Mouse (Mus musculus) midbrain, embryonic 11.5 days (tissue): ENCODE data around the gene Fam129c. TPM values are rescaled to one million over a fixed set of nuclear protein-coding genes. Genes with fewer than 3 reads are reported as not detected.

Experiments
- ATAC-seq: fragments of 200-750 bp; cut with Nextera tagmentation; 2 replicates; pipeline ENCODE4 v1.8.0; 2017; ENCODE audit warnings: moderate TSS enrichment, moderate library complexity; ENCODE audit not compliant: low FRiP score
- DNase-seq: peaks from one replicate; pipeline ENCODE4 v3.0.0; 2015; ENCODE audit warnings: low spot score; ENCODE audit errors: missing footprints
- H3K27ac ChIP-seq: fragments of 300-500 bp; sonication (generic); 2 replicates; pipeline ENCODE4 v1.5.1; 2014; ENCODE audit warnings: low read depth, low read length
- H3K27me3 ChIP-seq: fragments of 300-500 bp; sonication (generic); 2 replicates; pipeline ENCODE4 v1.6.1; 2014; ENCODE audit warnings: mild to moderate bottlenecking, low read length, moderate library complexity, mixed read lengths; ENCODE audit not compliant: control insufficient read depth, insufficient read depth
- H3K36me3 ChIP-seq: fragments of 300-500 bp; sonication (generic); 2 replicates; pipeline ENCODE4 v1.6.1; 2014; ENCODE audit warnings: mild to moderate bottlenecking, low read length, moderate library complexity, mixed read lengths; ENCODE audit not compliant: control insufficient read depth, insufficient read depth
- H3K4me1 ChIP-seq: fragments of 300-500 bp; sonication (generic); 2 replicates; pipeline ENCODE4 v1.6.1; 2014; ENCODE audit warnings: low read length; ENCODE audit not compliant: control insufficient read depth, insufficient read depth
- H3K4me2 ChIP-seq: fragments of 300-500 bp; sonication (generic); 2 replicates; pipeline ENCODE4 v1.6.1; 2014; ENCODE audit warnings: mild to moderate bottlenecking, moderate library complexity
- H3K4me3 ChIP-seq: fragments of 300-500 bp; sonication (generic); 2 replicates; pipeline ENCODE4 v1.5.1; 2014; ENCODE audit warnings: low read depth, low read length
- H3K9ac ChIP-seq: fragments of 300-500 bp; sonication (generic); 2 replicates; pipeline ENCODE4 v1.6.1; 2014; ENCODE audit warnings: low read length
- H3K9me3 ChIP-seq: fragments of 300-500 bp; sonication (generic); 2 replicates; pipeline ENCODE4 v1.6.1; 2016; ENCODE audit warnings: low read length; ENCODE audit not compliant: control insufficient read depth
- WGBS: fragments of 180-500 bp; shearing (Covaris S2); extraction: QIAGEN DNeasy Blood & Tissue Kit; methylation state at CpG from one replicate; pipeline ENCODE4 v1.1.7; 2014; 5-methylcytosine and 5-hydroxymethylcytosine counted together
- polyA plus RNA-seq: library from polyadenylated mRNA; unstranded; fragments of >200 nt; fragmentation: Nextera tagmentation; extraction: Ambion mirVana; gene quantifications from 2 replicates; pipeline ENCODE4 v1.2.1, GENCODE M21; 2014

Fam129c gene
- polyA plus RNA-seq, 1 experiment from 2014 or later, result 3.6 TPM

- 81% methylated on average over 2 of the region's 2 CpGs for WGBS
- Histone ChIP-seq H3K9ac (no peak overlapping the region), H3K4me2 (no peak overlapping the region), H3K9me3 (no peaks in the 10 kb centered on the region), H3K27ac (no peak overlapping the region), H3K27me3 (no peaks in the 10 kb centered on the region), H3K4me1 (peaks cover 6% of the 10 kb centered on the region; the same call in 1 of the 2 replicates), H3K36me3 (peaks cover 4% of the 10 kb centered on the region), H3K4me3 (no peak overlapping the region)
- DNase-seq (peak; percentile 90), ATAC-seq (no peak)
Measured at GRCm38 (mm10) chr8:71586891-71587290, 10.6 kb upstream of the Fam129c start.

GRCm38 (mm10) chr8:71588762-71589161, 8.7 kb upstream of the Fam129c start:
- H3K9me3 ChIP-seq, result no peaks in the 10 kb centered on the region
- WGBS, result 71% methylated on average over 3 of the region's 3 CpGs
- DNase-seq (no peak), ATAC-seq (no peak)
- H3K27me3 ChIP-seq, result no peaks in the 10 kb centered on the region
- H3K4me2 ChIP-seq, result no peak overlapping the region
- H3K27ac ChIP-seq, result no peak overlapping the region
- no peak overlapping the region for H3K9ac ChIP-seq
- no peak overlapping the region for H3K4me3 ChIP-seq
- peaks cover 4% of the 10 kb centered on the region for H3K36me3 ChIP-seq
- peaks cover 14% of the 10 kb centered on the region for H3K4me1 ChIP-seq

GRCm38 (mm10) chr8:71591017-71591416, 6.4 kb upstream of the Fam129c start:
- 27% methylated on average over 5 of the region's 5 CpGs for WGBS
- peaks cover 18% of the 10 kb centered on the region for H3K4me1 ChIP-seq
- H3K27me3 ChIP-seq, result no peaks in the 10 kb centered on the region
- DNase-seq (no peak), ATAC-seq (no peak)
- H3K4me3 ChIP-seq, result peak overlapping the region; percentile 69
- peak overlapping the region; percentile 94; the same call in 1 of the 2 replicates for H3K27ac ChIP-seq
- no peaks in the 10 kb centered on the region for H3K9me3 ChIP-seq
- peak overlapping the region; percentile 86 for H3K4me2 ChIP-seq
- peak overlapping the region; percentile 85 for H3K9ac ChIP-seq
- H3K36me3 ChIP-seq, result no peaks in the 10 kb centered on the region

GRCm38 (mm10) chr8:71591471-71592373, 5.7 kb upstream of the Fam129c start, which contains the start of gene Pgls:
Gene Pgls, plus strand, starts transcription at chr8:71592176.
- under 1% methylated on average over 60 of the region's 71 CpGs for WGBS

GRCm38 (mm10) chr8:71592374-71593170, 4.9 kb upstream of the Fam129c start:
- peak overlapping the region; percentile 86 for H3K4me2 ChIP-seq
- 5% methylated on average over 60 of the region's 60 CpGs for WGBS
- peak overlapping the region; percentile 85 for H3K9ac ChIP-seq
- ATAC-seq (peak; percentile 78), DNase-seq (peak; percentile 93)
- peaks cover 22% of the 10 kb centered on the region for H3K4me1 ChIP-seq
- no peaks in the 10 kb centered on the region for H3K27me3 ChIP-seq
- peak overlapping the region; percentile 69 for H3K4me3 ChIP-seq
- peak overlapping the region; percentile 94 for H3K27ac ChIP-seq
- no peaks in the 10 kb centered on the region for H3K36me3 ChIP-seq
- no peaks in the 10 kb centered on the region for H3K9me3 ChIP-seq

More at GRCm38 (mm10) chr8:71591471-71592373, 5.7 kb upstream of the Fam129c start, which contains the start of gene Pgls:
- H3K9ac ChIP-seq, result peak within 1 kb of the TSS; percentile 85
- H3K4me1 ChIP-seq, result peaks cover 22% of the 10 kb centered on the region
- H3K36me3 ChIP-seq, result no peaks in the 10 kb centered on the region
- H3K27ac ChIP-seq, result peak within 1 kb of the TSS; percentile 94
- DNase-seq (peak; percentile 99), ATAC-seq (peak; percentile 90)
- H3K9me3 ChIP-seq, result no peaks in the 10 kb centered on the region
- peak within 1 kb of the TSS; percentile 86 for H3K4me2 ChIP-seq
- no peaks in the 10 kb centered on the region for H3K27me3 ChIP-seq
- H3K4me3 ChIP-seq, result peak within 1 kb of the TSS; percentile 69

GRCm38 (mm10) chr8:71593556-71594323, 3.7 kb upstream of the Fam129c start:
- ATAC-seq (no peak), DNase-seq (no peak)
- Histone ChIP-seq H3K27me3 (no peaks in the 10 kb centered on the region), H3K4me3 (no peak overlapping the region), H3K4me1 (peaks cover 22% of the 10 kb centered on the region), H3K4me2 (no peak overlapping the region; the same call in 1 of the 2 replicates), H3K9ac (no peak overlapping the region), H3K9me3 (no peaks in the 10 kb centered on the region), H3K36me3 (no peaks in the 10 kb centered on the region), H3K27ac (no peak overlapping the region)
- 92% methylated on average over 8 of the region's 8 CpGs for WGBS

GRCm38 (mm10) chr8:71594324-71594722, 3.1 kb upstream of the Fam129c start:
- Histone ChIP-seq H3K9ac (no peak overlapping the region), H3K9me3 (no peaks in the 10 kb centered on the region), H3K27me3 (no peaks in the 10 kb centered on the region), H3K4me2 (no peak overlapping the region), H3K27ac (no peak overlapping the region), H3K4me3 (no peak overlapping the region), H3K4me1 (peaks cover 22% of the 10 kb centered on the region), H3K36me3 (no peaks in the 10 kb centered on the region)
- ATAC-seq, result no peak
- no peak for DNase-seq
- WGBS, result 91% methylated on average over 4 of the region's 4 CpGs

GRCm38 (mm10) chr8:71595862-71596261, 1.6 kb upstream of the Fam129c start:
- 10% methylated on average over 27 of the region's 27 CpGs for WGBS
- H3K4me2 ChIP-seq, result no peak overlapping the region; the same call in 1 of the 2 replicates

More at GRCm38 (mm10) chr8:71595862-71596261, 1.6 kb upstream of the Fam129c start:
- Histone ChIP-seq H3K4me3 (no peak overlapping the region), H3K27me3 (peaks cover 3% of the 10 kb centered on the region; the same call in 1 of the 2 replicates), H3K9ac (peak overlapping the region; percentile 20), H3K4me1 (peaks cover 22% of the 10 kb centered on the region), H3K27ac (0 out of 2 replicates have a peak overlapping the region, but pooled peaks have one; percentile 9), H3K9me3 (no peaks in the 10 kb centered on the region), H3K36me3 (no peaks in the 10 kb centered on the region)
- peak; percentile 33 for ATAC-seq
- peak; percentile 98 for DNase-seq
